Mouse (Mus musculus) heart, adult 2 months (tissue): ENCODE measurements around the gene Tpcn1. TPM values are rescaled to one million over a fixed set of nuclear protein-coding genes. Genes with fewer than 3 reads are reported as not detected.

Experiments used
- DNase-seq, 2 experiments: peaks; one replicate each; pipeline ENCODE4 v3.0.0; 2021
- H3K27ac ChIP-seq: fragments of 200-600 bp; 2 replicates; pipeline ENCODE4 v1.8.1; 2022
- H3K27me3 ChIP-seq: fragments of 200-500 bp; 2 replicates; pipeline ENCODE4 v1.6.1; 2012; ENCODE audit warnings: mild to moderate bottlenecking, low read length, inconsistent platforms, mixed read lengths; ENCODE audit not compliant: control insufficient read depth, insufficient read depth
- H3K36me3 ChIP-seq: fragments of 200-500 bp; 2 replicates; pipeline ENCODE4 v1.6.1; 2012; ENCODE audit warnings: low read length, inconsistent platforms; ENCODE audit not compliant: control insufficient read depth, insufficient read depth
- H3K4me1 ChIP-seq: fragments of 200-500 bp; 2 replicates; pipeline ENCODE4 v1.6.1; 2011; ENCODE audit warnings: low read length; ENCODE audit not compliant: control insufficient read depth, insufficient read depth
- H3K4me3 ChIP-seq: fragments of 200-600 bp; 2 replicates; pipeline ENCODE4 v1.8.1; 2022
- H3K79me2 ChIP-seq: fragments of 200-500 bp; replicated peaks from 2 replicates; pipeline ENCODE4 v1.6.1; 2012; ENCODE audit warnings: mild to moderate bottlenecking, inconsistent platforms, low read length, moderate library complexity, mixed read lengths; ENCODE audit not compliant: control insufficient read depth, insufficient read depth
- H3K9ac ChIP-seq: fragments of 200-500 bp; 2 replicates; pipeline ENCODE4 v1.6.1; 2012; ENCODE audit warnings: low read depth, mild to moderate bottlenecking, control low read depth, inconsistent platforms, low read length, mixed read lengths
- CTCF ChIP-seq: fragments of 200-600 bp; IDR thresholded peaks from 2 replicates; pipeline ENCODE4 v1.8.1; 2022; ENCODE audit warnings: antibody characterized with exemption, mild to moderate bottlenecking, moderate library complexity
- EP300 ChIP-seq: fragments of 200-500 bp; IDR thresholded peaks from 2 replicates; pipeline ENCODE4 v1.6.1; 2011; ENCODE audit warnings: low read depth, low read length, control low read depth; ENCODE audit not compliant: insufficient read depth
- POLR2A ChIP-seq: fragments of 200-500 bp; IDR thresholded peaks from 2 replicates; pipeline ENCODE4 v1.6.1; 2011; ENCODE audit warnings: mild to moderate bottlenecking, low read depth, low read length, control low read depth; ENCODE audit not compliant: insufficient read depth
- WGBS: fragments of 180-500 bp; shearing (Covaris S2); methylation state at CpG from one replicate; pipeline ENCODE4 v1.1.7; 2018; 5-methylcytosine and 5-hydroxymethylcytosine counted together
- intact Hi-C: fragments of 180-260 bp; cut with DNase I; formaldehyde crosslinking; loops from one replicate; pipeline ENCODE4 v1.15.1; 2025
- polyA plus RNA-seq: library from polyadenylated mRNA; depleted of rRNA; stranded (reverse); fragments of >200 nt; gene quantifications from 2 replicates; pipeline ENCODE4 v1.2.3, GENCODE M21; 2012
- total RNA-seq, 2 experiments: library from RNA; stranded (reverse); gene quantifications; 2 replicates each; pipeline ENCODE4 v1.2.3; 2021

Tpcn1 gene
- total and polyA plus RNA-seq, 3 experiments = 30.7 to 53.7 (median 35.1) TPM

DNA sequence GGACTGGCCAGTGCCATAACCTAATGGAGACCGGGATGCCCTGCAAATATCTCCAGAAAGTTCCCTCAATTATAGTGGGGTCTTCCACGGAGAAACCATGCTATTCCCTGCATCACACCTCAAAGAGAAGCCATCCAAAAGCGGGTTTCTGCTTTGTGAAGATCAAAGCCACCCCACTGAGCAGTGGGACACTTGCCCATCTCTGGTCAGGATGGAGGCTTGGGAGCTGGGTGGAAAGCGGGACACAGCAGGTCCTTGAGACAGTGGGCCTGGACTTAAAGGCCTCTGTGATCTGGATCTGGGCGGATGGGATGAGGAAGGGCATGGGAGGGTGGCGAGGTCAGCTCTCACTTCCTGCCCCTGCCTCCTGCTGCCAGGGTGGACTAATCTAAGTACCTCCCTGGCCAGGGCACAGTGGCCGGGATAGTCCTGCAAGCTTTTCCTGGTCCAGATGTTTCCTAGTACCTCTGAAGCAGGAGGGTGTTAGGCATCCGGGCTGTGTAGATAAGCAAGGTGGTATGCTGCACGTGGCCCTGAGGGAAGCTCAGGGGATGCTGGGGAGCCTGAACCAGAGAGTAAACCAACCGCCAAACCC lies 13.9 kb downstream of the Tpcn1 start:
- peaks cover 20% of the 10 kb centered on the region for H3K4me1 ChIP-seq
- 64% methylated on average over 10 of the region's 10 CpGs for WGBS
- no peaks in the 10 kb centered on the region; the same call in 1 of the 2 replicates for H3K36me3 ChIP-seq

DNA sequence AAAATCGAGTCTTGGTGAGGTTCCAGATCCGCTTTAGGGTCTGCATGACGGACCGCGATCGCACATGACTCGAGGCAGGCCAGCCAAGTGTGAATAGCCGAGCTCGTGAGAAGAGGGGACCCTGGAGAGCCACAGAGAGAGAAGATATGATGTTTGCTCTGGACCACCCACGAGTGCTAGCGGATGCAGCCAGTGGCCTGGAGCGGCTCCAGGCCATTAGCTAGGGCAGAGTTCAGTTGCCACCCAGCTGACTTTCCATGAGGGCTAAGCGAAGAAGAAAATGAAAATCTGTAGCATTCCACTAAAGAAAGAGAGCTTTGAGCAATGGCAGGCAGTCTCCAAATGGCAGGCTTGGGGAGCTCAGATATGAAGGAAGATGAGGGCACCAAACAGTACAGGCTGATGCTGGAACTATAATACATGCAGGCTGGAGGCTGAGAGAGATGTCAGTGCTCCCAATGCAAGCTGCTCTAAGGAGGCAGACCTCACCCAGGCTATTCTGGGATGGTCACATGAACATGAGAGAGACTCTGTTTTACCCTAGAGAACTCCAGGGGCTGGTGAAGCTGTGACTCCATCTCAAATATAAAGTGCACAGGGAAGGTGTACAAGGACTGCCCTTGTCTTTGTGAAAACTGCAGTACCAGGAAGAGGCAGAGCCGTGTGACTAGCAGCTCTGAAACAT lies 17.3 kb downstream of the Tpcn1 start:
- Histone ChIP-seq H3K27ac (peak overlapping the region; percentile 26), H3K79me2 (no peaks in the 10 kb centered on the region), H3K36me3 (no peaks in the 10 kb centered on the region; the same call in 1 of the 2 replicates), H3K4me1 (peaks cover 28% of the 10 kb centered on the region), H3K4me3 (no peak overlapping the region), H3K9ac (no peak overlapping the region), H3K27me3 (no peaks in the 10 kb centered on the region)
- 64% methylated on average over 14 of the region's 14 CpGs for whole genome bisulfite sequencing
- intact Hi-C loops = no loop called here
- DNase-seq = peak in 1 of 2 experiments; percentile 28
- TF ChIP-seq CTCF = no peak
- TF ChIP-seq POLR2A = no peak
- no peak for TF ChIP-seq EP300

More for the DNA sequence above, 13.9 kb downstream of the Tpcn1 start:
- H3K79me2 ChIP-seq = no peaks in the 10 kb centered on the region
- H3K9ac ChIP-seq = no peak overlapping the region
- peak in 1 of 2 experiments; percentile 19 for DNase-seq
- H3K4me3 ChIP-seq = no peak overlapping the region
- TF ChIP-seq CTCF = no peak
- no peak for TF ChIP-seq EP300
- no peak for TF ChIP-seq POLR2A
- intact Hi-C loops = no loop called here
- no peak overlapping the region for H3K27ac ChIP-seq
- no peaks in the 10 kb centered on the region for H3K27me3 ChIP-seq

GRCm38 (mm10) chr5:120570289-120570897 lies 18.1 kb downstream of the Tpcn1 start:
- intact Hi-C loops = no loop called here
- Histone ChIP-seq H3K36me3 (no peaks in the 10 kb centered on the region; the same call in none of the 2 replicates), H3K4me3 (no peak overlapping the region), H3K9ac (no peak overlapping the region), H3K27me3 (no peaks in the 10 kb centered on the region), H3K4me1 (peaks cover 35% of the 10 kb centered on the region), H3K79me2 (no peaks in the 10 kb centered on the region), H3K27ac (peak overlapping the region; percentile 26; the same call in 1 of the 2 replicates)
- 76% methylated on average over 11 of the region's 11 CpGs for WGBS
- no peak for TF ChIP-seq EP300
- no peak for TF ChIP-seq POLR2A
- TF ChIP-seq CTCF = no peak
- DNase-seq = peak in 1 of 2 experiments; percentile 53

- Histone ChIP-seq H3K4me1 (peaks cover 36% of the 10 kb centered on the region), H3K9ac (no peak overlapping the region), H3K79me2 (no peaks in the 10 kb centered on the region), H3K36me3 (no peaks in the 10 kb centered on the region; the same call in none of the 2 replicates), H3K27ac (peak overlapping the region; percentile 7; the same call in 1 of the 2 replicates), H3K27me3 (no peaks in the 10 kb centered on the region), H3K4me3 (no peak overlapping the region)
- 81% methylated on average over 3 of the region's 3 CpGs for WGBS
- TF ChIP-seq POLR2A (no peak), CTCF (no peak), EP300 (no peak)
- DNase-seq = no peak
- intact Hi-C loops = no loop called here
Observed at GRCm38 (mm10) chr5:120569791-120570190, 18.7 kb downstream of the Tpcn1 start.

DNA sequence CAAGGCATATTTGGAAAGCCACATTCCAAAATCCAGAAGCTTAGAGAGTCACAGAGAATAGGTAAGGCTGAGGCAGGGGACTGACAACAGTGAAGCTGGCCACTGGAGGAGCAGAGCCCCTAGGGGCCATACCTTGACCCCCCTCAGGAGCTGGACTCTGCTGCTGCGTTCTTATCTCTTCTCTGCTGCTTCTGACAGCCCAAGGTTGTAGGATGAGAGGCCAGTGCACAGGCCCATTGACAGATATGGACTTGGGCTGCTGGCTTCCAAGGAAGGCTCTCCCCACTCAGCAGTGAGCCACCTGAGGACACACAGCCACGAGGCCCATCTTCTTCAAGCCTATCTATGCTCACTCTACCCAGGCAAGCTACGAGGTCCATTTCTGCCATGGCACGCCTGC lies 19.5 kb downstream of the Tpcn1 start:
- no peak for DNase-seq
- peaks cover 38% of the 10 kb centered on the region for H3K4me1 ChIP-seq
- 59% methylated on average over 4 of the region's 4 CpGs for WGBS
- no peak overlapping the region for H3K27ac ChIP-seq
- H3K4me3 ChIP-seq = no peak overlapping the region
- H3K27me3 ChIP-seq = no peaks in the 10 kb centered on the region
- no peaks in the 10 kb centered on the region; the same call in none of the 2 replicates for H3K36me3 ChIP-seq
- H3K9ac ChIP-seq = no peak overlapping the region
- H3K79me2 ChIP-seq = no peaks in the 10 kb centered on the region
- intact Hi-C loops = no loop called here
- TF ChIP-seq POLR2A = no peak
- no peak for TF ChIP-seq CTCF
- no peak for TF ChIP-seq EP300

DNA sequence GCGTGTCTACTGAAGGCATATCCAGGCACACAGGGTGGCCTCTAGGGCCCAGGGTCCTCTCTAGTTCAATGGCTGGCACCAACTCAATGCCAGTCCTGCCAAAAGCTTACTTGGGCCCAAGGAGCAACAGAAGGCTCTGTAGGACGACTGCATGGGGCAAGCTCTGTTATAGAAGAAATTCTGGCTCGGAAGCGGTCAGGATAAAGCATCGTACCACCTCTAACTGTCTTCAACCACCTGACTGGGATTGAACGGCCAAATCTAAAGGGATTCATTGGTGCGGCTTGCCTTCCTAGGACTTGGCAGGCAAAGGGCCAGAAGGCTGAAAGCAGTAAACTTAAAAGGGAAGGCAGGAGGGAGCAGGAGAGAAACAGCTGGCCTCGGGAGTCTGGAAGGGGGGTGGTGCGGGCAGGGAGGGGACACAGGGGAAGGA lies 20.1 kb downstream of the Tpcn1 start:
- DNase-seq = no peak
- H3K27me3 ChIP-seq = no peaks in the 10 kb centered on the region
- 70% methylated on average over 9 of the region's 9 CpGs for WGBS
- no peaks in the 10 kb centered on the region; the same call in none of the 2 replicates for H3K36me3 ChIP-seq
- H3K9ac ChIP-seq = no peak overlapping the region
- TF ChIP-seq POLR2A = no peak
- TF ChIP-seq CTCF = no peak
- TF ChIP-seq EP300 = no peak
- intact Hi-C loops = no loop called here
- peaks cover 41% of the 10 kb centered on the region for H3K4me1 ChIP-seq
- no peak overlapping the region for H3K4me3 ChIP-seq
- H3K79me2 ChIP-seq = no peaks in the 10 kb centered on the region
- H3K27ac ChIP-seq = no peak overlapping the region
